Mouse (Mus musculus): ENCODE data around the gene Il10ra. TPM values are rescaled to one million over a fixed set of nuclear protein-coding genes. Genes with fewer than 3 reads are reported as not detected.

Gene Il10ra
- polyA plus RNA-seq, 1 experiment from 2014 or later: 0.64 TPM

GRCm38 (mm10) chr9:45299231-45300006, 30.5 kb upstream of the Il10ra start:
- Histone ChIP-seq H3K27me3 (ENCODE audit: control insufficient read depth, insufficient read depth, low read depth, low read length) (no peaks in the 10 kb centered on the region), H3K9ac (ENCODE audit: low read depth, low read length) (no peak overlapping the region), H3K9me3 (replicated peaks; ENCODE audit: control insufficient read depth, low read length, poor library complexity, severe bottlenecking) (no peaks in the 10 kb centered on the region), H3K4me1 (ENCODE audit: control insufficient read depth, insufficient read depth, low read length) (peaks cover 5% of the 10 kb centered on the region; the same call in 1 of the 2 replicates), H3K4me2 (ENCODE audit: low read length) (no peak overlapping the region), H3K4me3 (ENCODE audit: low read depth, low read length) (no peak overlapping the region), H3K27ac (ENCODE audit: low read length) (no peak overlapping the region), H3K36me3 (ENCODE audit: control insufficient read depth, insufficient read depth, low read length) (no peaks in the 10 kb centered on the region)
- WGBS: 83% methylated on average over 11 of the region's 11 CpGs
- no peak for ATAC-seq

GRCm38 (mm10) chr9:45294210-45295011, 25.5 kb upstream of the Il10ra start:
- Histone ChIP-seq H3K27me3 (ENCODE audit: control insufficient read depth, insufficient read depth, low read depth, low read length) (no peaks in the 10 kb centered on the region), H3K36me3 (ENCODE audit: control insufficient read depth, insufficient read depth, low read length) (no peaks in the 10 kb centered on the region), H3K4me3 (ENCODE audit: low read depth, low read length) (no peak overlapping the region), H3K4me2 (ENCODE audit: low read length) (no peak overlapping the region), H3K9ac (ENCODE audit: low read depth, low read length) (no peak overlapping the region), H3K9me3 (replicated peaks; ENCODE audit: control insufficient read depth, low read length, poor library complexity, severe bottlenecking) (no peaks in the 10 kb centered on the region), H3K4me1 (ENCODE audit: control insufficient read depth, insufficient read depth, low read length) (no peaks in the 10 kb centered on the region), H3K27ac (ENCODE audit: low read length) (no peak overlapping the region)
- no peak for ATAC-seq
- 52% methylated on average over 10 of the region's 10 CpGs for WGBS

GRCm38 (mm10) chr9:45291481-45292168, 22.7 kb upstream of the Il10ra start:
- no peaks in the 10 kb centered on the region for H3K9me3 ChIP-seq (replicated peaks; ENCODE audit: control insufficient read depth, low read length, poor library complexity, severe bottlenecking)
- H3K4me3 ChIP-seq (ENCODE audit: low read depth, low read length): no peak overlapping the region
- H3K4me2 ChIP-seq (ENCODE audit: low read length): no peak overlapping the region
- H3K9ac ChIP-seq (ENCODE audit: low read depth, low read length): no peak overlapping the region
- H3K27ac ChIP-seq (ENCODE audit: low read length): no peak overlapping the region
- H3K36me3 ChIP-seq (ENCODE audit: control insufficient read depth, insufficient read depth, low read length): no peaks in the 10 kb centered on the region
- no peak for ATAC-seq
- H3K27me3 ChIP-seq (ENCODE audit: control insufficient read depth, insufficient read depth, low read depth, low read length): no peaks in the 10 kb centered on the region
- 82% methylated on average over 11 of the region's 11 CpGs for WGBS
- H3K4me1 ChIP-seq (ENCODE audit: control insufficient read depth, insufficient read depth, low read length): no peaks in the 10 kb centered on the region

- Histone ChIP-seq H3K27ac (ENCODE audit: low read length) (no peak overlapping the region), H3K4me1 (ENCODE audit: control insufficient read depth, insufficient read depth, low read length) (no peaks in the 10 kb centered on the region), H3K4me2 (ENCODE audit: low read length) (no peak overlapping the region), H3K4me3 (ENCODE audit: low read depth, low read length) (no peak overlapping the region), H3K36me3 (ENCODE audit: control insufficient read depth, insufficient read depth, low read length) (no peaks in the 10 kb centered on the region), H3K9me3 (replicated peaks; ENCODE audit: control insufficient read depth, low read length, poor library complexity, severe bottlenecking) (no peaks in the 10 kb centered on the region), H3K27me3 (ENCODE audit: control insufficient read depth, insufficient read depth, low read depth, low read length) (no peaks in the 10 kb centered on the region), H3K9ac (ENCODE audit: low read depth, low read length) (no peak overlapping the region)
- no peak for ATAC-seq
- 84% methylated on average over 5 of the region's 5 CpGs for WGBS
Observed at GRCm38 (mm10) chr9:45282466-45282865, 13.5 kb upstream of the Il10ra start.

- Histone ChIP-seq H3K9me3 (replicated peaks; ENCODE audit: control insufficient read depth, low read length, poor library complexity, severe bottlenecking) (no peaks in the 10 kb centered on the region), H3K27ac (ENCODE audit: low read length) (no peak overlapping the region), H3K4me2 (ENCODE audit: low read length) (no peak overlapping the region), H3K9ac (ENCODE audit: low read depth, low read length) (no peak overlapping the region), H3K4me1 (ENCODE audit: control insufficient read depth, insufficient read depth, low read length) (no peaks in the 10 kb centered on the region), H3K4me3 (ENCODE audit: low read depth, low read length) (no peak overlapping the region), H3K27me3 (ENCODE audit: control insufficient read depth, insufficient read depth, low read depth, low read length) (no peaks in the 10 kb centered on the region), H3K36me3 (ENCODE audit: control insufficient read depth, insufficient read depth, low read length) (no peaks in the 10 kb centered on the region)
- ATAC-seq: no peak
- 74% methylated on average over 3 of the region's 3 CpGs for WGBS
Observed at GRCm38 (mm10) chr9:45280891-45281290, 11.9 kb upstream of the Il10ra start.

GRCm38 (mm10) chr9:45280059-45280458, 11.1 kb upstream of the Il10ra start:
- Histone ChIP-seq H3K27me3 (ENCODE audit: control insufficient read depth, insufficient read depth, low read depth, low read length) (no peaks in the 10 kb centered on the region), H3K27ac (ENCODE audit: low read length) (no peak overlapping the region), H3K9me3 (replicated peaks; ENCODE audit: control insufficient read depth, low read length, poor library complexity, severe bottlenecking) (no peaks in the 10 kb centered on the region), H3K9ac (ENCODE audit: low read depth, low read length) (no peak overlapping the region), H3K4me2 (ENCODE audit: low read length) (no peak overlapping the region), H3K4me3 (ENCODE audit: low read depth, low read length) (no peak overlapping the region), H3K36me3 (ENCODE audit: control insufficient read depth, insufficient read depth, low read length) (no peaks in the 10 kb centered on the region), H3K4me1 (ENCODE audit: control insufficient read depth, insufficient read depth, low read length) (no peaks in the 10 kb centered on the region)
- 73% methylated on average over 3 of the region's 3 CpGs for WGBS
- no peak for ATAC-seq

GRCm38 (mm10) chr9:45274635-45275034, 5.7 kb upstream of the Il10ra start:
- no peak for ATAC-seq
- 97% methylated on average over 2 of the region's 2 CpGs for WGBS
- no peak overlapping the region for H3K4me2 ChIP-seq (ENCODE audit: low read length)
- no peaks in the 10 kb centered on the region for H3K36me3 ChIP-seq (ENCODE audit: control insufficient read depth, insufficient read depth, low read length)
- no peak overlapping the region for H3K9ac ChIP-seq (ENCODE audit: low read depth, low read length)
- H3K27ac ChIP-seq (ENCODE audit: low read length): no peak overlapping the region
- H3K27me3 ChIP-seq (ENCODE audit: control insufficient read depth, insufficient read depth, low read depth, low read length): peaks cover 8% of the 10 kb centered on the region; the same call in 1 of the 2 replicates
- H3K4me1 ChIP-seq (ENCODE audit: control insufficient read depth, insufficient read depth, low read length): no peaks in the 10 kb centered on the region
- no peak overlapping the region for H3K4me3 ChIP-seq (ENCODE audit: low read depth, low read length)
- H3K9me3 ChIP-seq (replicated peaks; ENCODE audit: control insufficient read depth, low read length, poor library complexity, severe bottlenecking): no peaks in the 10 kb centered on the region

GRCm38 (mm10) chr9:45274218-45274617, 5.3 kb upstream of the Il10ra start:
- Histone ChIP-seq H3K4me3 (ENCODE audit: low read depth, low read length) (no peak overlapping the region), H3K4me1 (ENCODE audit: control insufficient read depth, insufficient read depth, low read length) (no peaks in the 10 kb centered on the region), H3K27ac (ENCODE audit: low read length) (no peak overlapping the region), H3K9ac (ENCODE audit: low read depth, low read length) (no peak overlapping the region), H3K27me3 (ENCODE audit: control insufficient read depth, insufficient read depth, low read depth, low read length) (peaks cover 12% of the 10 kb centered on the region), H3K4me2 (ENCODE audit: low read length) (no peak overlapping the region), H3K36me3 (ENCODE audit: control insufficient read depth, insufficient read depth, low read length) (no peaks in the 10 kb centered on the region), H3K9me3 (replicated peaks; ENCODE audit: control insufficient read depth, low read length, poor library complexity, severe bottlenecking) (no peaks in the 10 kb centered on the region)
- no peak for ATAC-seq
- WGBS: 68% methylated on average over 4 of the region's 4 CpGs
